Mouse (Mus musculus) ovary, postnatal 36 days (tissue): ENCODE results near the gene Gm11037.
A peak's percentile ranks its signal among the peaks of the same experiment; 100 is the strongest.

Experiments
- DNase-seq: peaks from one replicate; pipeline ENCODE4 v3.0.0; 2022; ENCODE audit warnings: low spot score, mixed read lengths

The Gm11037 gene

GRCm38 (mm10) chr2:131149254-131149578 is 15.9 kb downstream of the Gm11037 start:
- DNase-seq = no peak

GRCm38 (mm10) chr2:131152166-131152730 is 19.0 kb downstream of the Gm11037 start:
- DNase-seq = no peak

GRCm38 (mm10) chr2:131154036-131154435 is 20.7 kb downstream of the Gm11037 start:
- no peak for DNase-seq

- no peak for DNase-seq
Measured at GRCm38 (mm10) chr2:131156987-131157386, 23.7 kb downstream of the Gm11037 start.

GRCm38 (mm10) chr2:131159491-131159910 is 26.2 kb downstream of the Gm11037 start:
- peak; percentile 57 for DNase-seq

GRCm38 (mm10) chr2:131159938-131160581 is 26.8 kb downstream of the Gm11037 start, which contains the start of gene 1700037H04Rik:
Gene 1700037H04Rik, minus strand, starts transcription at chr2:131160081.
- peak; percentile 95 for DNase-seq

GRCm38 (mm10) chr2:131160671-131161111 is 27.4 kb downstream of the Gm11037 start:
- no peak for DNase-seq

GRCm38 (mm10) chr2:131163924-131164323 is 30.6 kb downstream of the Gm11037 start:
- DNase-seq = no peak

- DNase-seq = no peak
Measured at GRCm38 (mm10) chr2:131166172-131166571, 32.9 kb downstream of the Gm11037 start.

GRCm38 (mm10) chr2:131167984-131168383 is 34.7 kb downstream of the Gm11037 start:
- DNase-seq = no peak

- no peak for DNase-seq
Measured at GRCm38 (mm10) chr2:131168914-131169313, 35.6 kb downstream of the Gm11037 start.

- no peak for DNase-seq
Measured at GRCm38 (mm10) chr2:131170936-131171335, 37.6 kb downstream of the Gm11037 start.

- peak; percentile 78 for DNase-seq
Measured at GRCm38 (mm10) chr2:131171401-131172104, 38.3 kb downstream of the Gm11037 start.

- DNase-seq = no peak
Measured at GRCm38 (mm10) chr2:131172322-131172721, 39.0 kb downstream of the Gm11037 start.

GRCm38 (mm10) chr2:131174700-131175099 is 41.4 kb downstream of the Gm11037 start:
- DNase-seq = peak; percentile 28

GRCm38 (mm10) chr2:131175286-131175944 is 42.1 kb downstream of the Gm11037 start:
- no peak for DNase-seq

GRCm38 (mm10) chr2:131175945-131176309 is 42.6 kb downstream of the Gm11037 start:
- DNase-seq = no peak

GRCm38 (mm10) chr2:131176491-131176890 is 43.2 kb downstream of the Gm11037 start:
- DNase-seq = peak; percentile 41

GRCm38 (mm10) chr2:131177932-131178331 is 44.6 kb downstream of the Gm11037 start:
- DNase-seq = no peak

GRCm38 (mm10) chr2:131178828-131179245 is 45.5 kb downstream of the Gm11037 start:
- peak; percentile 41 for DNase-seq

- DNase-seq = peak; percentile 64
Measured at GRCm38 (mm10) chr2:131179246-131179886, 46.1 kb downstream of the Gm11037 start.

- DNase-seq = peak; percentile 87
Measured at GRCm38 (mm10) chr2:131179990-131180587, 46.8 kb downstream of the Gm11037 start, which contains the start of gene Cenpb. Gene Cenpb, minus strand, starts transcription at chr2:131180067.
